Mouse (Mus musculus) adrenal gland, postnatal 10 days (tissue): ENCODE results near the gene 4930402F06Rik. TPM values are rescaled to one million over a fixed set of nuclear protein-coding genes. Genes with fewer than 3 reads are reported as not detected.

Experiments used
- DNase-seq: peaks from one replicate; pipeline ENCODE4 v3.0.0; 2021; ENCODE audit warnings: mixed read lengths
- total RNA-seq, 2 experiments: library from RNA; stranded (reverse); gene quantifications; 2 replicates each; pipeline ENCODE4 v1.2.3; 2021

Gene 4930402F06Rik
- total RNA-seq, 2 experiments from 2014 or later: not detected

- DNase-seq: no peak
These were observed 58.9 kb downstream of the 4930402F06Rik start for GRCm38 (mm10) chr2:35338036-35338435.

- DNase-seq: no peak
These were observed 59.6 kb downstream of the 4930402F06Rik start for GRCm38 (mm10) chr2:35337419-35337818.

- DNase-seq: peak; percentile 100
These were observed 60.3 kb downstream of the 4930402F06Rik start, which contains the start of gene Stom for GRCm38 (mm10) chr2:35336388-35337280. Stom (minus strand) TSS chr2:35336976.

GRCm38 (mm10) chr2:35335620-35336019, 61.4 kb downstream of the 4930402F06Rik start:
- DNase-seq: no peak

- no peak for DNase-seq
These were observed 63.3 kb downstream of the 4930402F06Rik start for GRCm38 (mm10) chr2:35333670-35334069.

GRCm38 (mm10) chr2:35331205-35331604, 65.8 kb downstream of the 4930402F06Rik start:
- DNase-seq: no peak

GRCm38 (mm10) chr2:35329061-35329460, 67.9 kb downstream of the 4930402F06Rik start:
- DNase-seq: no peak

- DNase-seq: no peak
These were observed 68.7 kb downstream of the 4930402F06Rik start for GRCm38 (mm10) chr2:35328064-35328792.

- DNase-seq: no peak
These were observed 69.4 kb downstream of the 4930402F06Rik start for GRCm38 (mm10) chr2:35327583-35327982.

GRCm38 (mm10) chr2:35326931-35327330, 70.0 kb downstream of the 4930402F06Rik start:
- no peak for DNase-seq

- no peak for DNase-seq
These were observed 71.0 kb downstream of the 4930402F06Rik start for GRCm38 (mm10) chr2:35325930-35326329.

Other genes starting within 250 kb of the 4930402F06Rik start
- gene Rab14, start 196.1 kb downstream of the 4930402F06Rik start, total RNA-seq: 100 to 1,000 TPM; 172 to 185 TPM
- gene Gsn, start 140.8 kb downstream of the 4930402F06Rik start, total RNA-seq: 100 to 1,000 TPM; 161 to 192 TPM
- 10 to 100 TPM; 69.7 to 83.4 TPM for gene Stom, start 60.2 kb downstream of the 4930402F06Rik start, total RNA-seq
- not detected for gene 4930568D16Rik, start 29.4 kb downstream of the 4930402F06Rik start, total RNA-seq
- 10 to 100 TPM; 15.1 to 16.5 TPM for gene Ggta1, start 66.1 kb upstream of the 4930402F06Rik start, total RNA-seq
- 10 to 100 TPM; 55.2 to 69.6 TPM for gene Dab2ip, start 161.1 kb upstream of the 4930402F06Rik start, total RNA-seq